In genomic region chr19:47510135-47510472, GRCm38 (mm10) we compare ENCODE assay signal across 8 mouse cellular contexts. TPM values are rescaled to one million over a fixed set of nuclear protein-coding genes. Genes with fewer than 3 reads are reported as not detected.
A peak's percentile ranks its signal among the peaks of the same experiment; 100 is the strongest.
DNase-seq lines count a peak whose midpoint lies in the region; ATAC-seq and TF ChIP-seq lines count a peak whose summit lies in the region.

No protein-coding gene starts in this region.

- no peak overlapping the region for H3K9ac ChIP-seq in neural tube, embryonic 14.5 days (replicated peaks; ENCODE audit: low read depth, low read length)
- no peak overlapping the region for H3K9ac ChIP-seq in intestine, postnatal 0 days (ENCODE audit: low read depth, low read length)
- peak overlapping the region; percentile 53; the same call in 1 of the 2 replicates for H3K9ac ChIP-seq in stomach, embryonic 16.5 days (ENCODE audit: low read length)

- peak overlapping the region; percentile 73 for H3K27ac ChIP-seq in gastrocnemius, adult 2 months
- H3K27ac ChIP-seq in neural tube, embryonic 14.5 days (ENCODE audit: low read depth, low read length) = peak overlapping the region; percentile 62; the same call in 1 of the 2 replicates
- peak overlapping the region; percentile 79 for H3K27ac ChIP-seq in intestine, postnatal 0 days (ENCODE audit: low read depth, low read length)
- H3K27ac ChIP-seq in stomach, embryonic 16.5 days (ENCODE audit: low read length) = peak overlapping the region; percentile 93

- H3K4me3 ChIP-seq in gastrocnemius, adult 2 months = peak overlapping the region; percentile 21; the same call in 1 of the 2 replicates
- no peak overlapping the region for H3K4me3 ChIP-seq in neural tube, embryonic 14.5 days (ENCODE audit: low read depth, low read length)
- no peak overlapping the region for H3K4me3 ChIP-seq in intestine, postnatal 0 days (ENCODE audit: low read depth, low read length)
- H3K4me3 ChIP-seq in stomach, embryonic 16.5 days (replicated peaks; ENCODE audit: low read length) = no peak overlapping the region

- ATAC-seq in neural tube, embryonic 14.5 days (ENCODE audit: low read depth) = no peak
- no peak for ATAC-seq in intestine, postnatal 0 days
- no peak for ATAC-seq in stomach, embryonic 16.5 days (ENCODE audit: insufficient read depth, low FRiP score)

- H3K9me3 ChIP-seq in neural tube, embryonic 14.5 days (ENCODE audit: control insufficient read depth, low read length) = no peaks in the 10 kb centered on the region
- no peaks in the 10 kb centered on the region for H3K9me3 ChIP-seq in intestine, postnatal 0 days (ENCODE audit: control insufficient read depth)
- no peaks in the 10 kb centered on the region for H3K9me3 ChIP-seq in stomach, embryonic 16.5 days (replicated peaks; ENCODE audit: control insufficient read depth, low read length)

- no peak for TF ChIP-seq CTCF in gastrocnemius, adult 2 months (IDR thresholded peaks at IDR 0.05)
- no peak for TF ChIP-seq CTCF in intestine, postnatal 0 days (IDR thresholded peaks at IDR 0.05; ENCODE audit: low read depth)

- WGBS in neural tube, embryonic 14.5 days = 83% methylated on average over 7 of the region's 7 CpGs
- WGBS in intestine, postnatal 0 days = 63% methylated on average over 7 of the region's 7 CpGs
- WGBS in stomach, embryonic 16.5 days = 71% methylated on average over 7 of the region's 7 CpGs

- no peak for DNase-seq in gastrocnemius, adult 2 months
- no peak for DNase-seq in gastrocnemius, postnatal 36 days
- DNase-seq in neural tube, embryonic 10.5 days (ENCODE audit: extremely low spot score, low spot score) = no peak
- no peak for DNase-seq in gastrocnemius, postnatal 4 days (ENCODE audit: low spot score in 2 of 2)
- no peak for DNase-seq in spleen, postnatal 10 days (ENCODE audit: low spot score in 2 of 2)

- intact Hi-C loops in gastrocnemius, adult 2 months (cut with DNase I) = no loop called here
- intact Hi-C loops in gastrocnemius, postnatal 36 days (cut with DNase I) = no loop called here

- no peaks in the 10 kb centered on the region for H3K27me3 ChIP-seq in neural tube, embryonic 14.5 days (ENCODE audit: control insufficient read depth, insufficient read depth, low read length)
- no peaks in the 10 kb centered on the region for H3K27me3 ChIP-seq in intestine, postnatal 0 days (replicated peaks; ENCODE audit: control insufficient read depth, insufficient read depth, low read length)
- H3K27me3 ChIP-seq in stomach, embryonic 16.5 days (ENCODE audit: control insufficient read depth, insufficient read depth, low read length) = no peaks in the 10 kb centered on the region

- peaks cover 10% of the 10 kb centered on the region; the same call in 1 of the 2 replicates for H3K4me1 ChIP-seq in neural tube, embryonic 14.5 days (ENCODE audit: control insufficient read depth, insufficient read depth, low read length)
- H3K4me1 ChIP-seq in intestine, postnatal 0 days (replicated peaks; ENCODE audit: control insufficient read depth, insufficient read depth, low read length) = peaks cover 8% of the 10 kb centered on the region; the same call in 1 of the 2 replicates
- peaks cover 54% of the 10 kb centered on the region for H3K4me1 ChIP-seq in stomach, embryonic 16.5 days (ENCODE audit: control insufficient read depth, insufficient read depth, low read length)

- no peaks in the 10 kb centered on the region for H3K36me3 ChIP-seq in neural tube, embryonic 14.5 days (ENCODE audit: control insufficient read depth, insufficient read depth, low read length)
- peaks cover 7% of the 10 kb centered on the region; the same call in 1 of the 2 replicates for H3K36me3 ChIP-seq in intestine, postnatal 0 days (ENCODE audit: control insufficient read depth, insufficient read depth)
- 0 out of 2 replicates have a peak, but pooled peaks cover 4% of the 10 kb centered on the region for H3K36me3 ChIP-seq in stomach, embryonic 16.5 days (ENCODE audit: control insufficient read depth, insufficient read depth, low read length)

- H3K4me2 ChIP-seq in neural tube, embryonic 14.5 days (ENCODE audit: low read depth, low read length) = no peak overlapping the region
- no peak overlapping the region for H3K4me2 ChIP-seq in intestine, postnatal 0 days (replicated peaks; ENCODE audit: low read depth)
- no peak overlapping the region for H3K4me2 ChIP-seq in stomach, embryonic 16.5 days (ENCODE audit: low read depth, low read length)

RNA-seq across cellular contexts. Expression of gene Stn1, which starts 27.2 kb away (rescaled TPM):
- total RNA-seq in gastrocnemius, adult 2 months (2021) = 1 to 10 TPM; 3.8 to 5.6 TPM
- total RNA-seq in gastrocnemius, postnatal 36 days (2021) = 1 to 10 TPM; 5.1 TPM
- polyA plus RNA-seq in neural tube, embryonic 14.5 days (2014; fragmentation: Nextera tagmentation; extraction: Ambion mirVana) = 26.0 and 30.7 TPM in 2 replicates
- polyA plus RNA-seq in intestine, postnatal 0 days (2015; fragmentation: Nextera tagmentation; extraction: Ambion mirVana) = 11.4 and 14.9 TPM in 2 replicates
- 49.7 and 55.4 TPM in 2 replicates for polyA plus RNA-seq in stomach, embryonic 16.5 days (2015; fragmentation: Nextera tagmentation; extraction: Ambion mirVana)
- total RNA-seq in gastrocnemius, postnatal 4 days (2021) = 10 to 100 TPM; 19.9 to 23.7 TPM

RNA-seq across cellular contexts. Expression of gene Sh3pxd2a, which starts 45.9 kb away (rescaled TPM):
- total RNA-seq in gastrocnemius, adult 2 months (2021) = 10 to 100 TPM; 37.7 to 44.7 TPM
- total RNA-seq in gastrocnemius, postnatal 36 days (2021) = 10 to 100 TPM; 35.5 to 36.6 TPM
- polyA plus RNA-seq in neural tube, embryonic 14.5 days (2014; fragmentation: Nextera tagmentation; extraction: Ambion mirVana) = 2.1 and 3.5 TPM in 2 replicates
- polyA plus RNA-seq in intestine, postnatal 0 days (2015; fragmentation: Nextera tagmentation; extraction: Ambion mirVana) = 2.2 and 2.4 TPM in 2 replicates
- 6.3 and 6.6 TPM in 2 replicates for polyA plus RNA-seq in stomach, embryonic 16.5 days (2015; fragmentation: Nextera tagmentation; extraction: Ambion mirVana)
- 100 to 1,000 TPM; 124 to 134 TPM for total RNA-seq in gastrocnemius, postnatal 4 days (2021)
